Mouse (Mus musculus): ENCODE results near the gene Olfr1491. TPM values are rescaled to one million over a fixed set of nuclear protein-coding genes. Genes with fewer than 3 reads are reported as not detected.

Olfr1491 gene
- not detected for total RNA-seq (2021)

DNA sequence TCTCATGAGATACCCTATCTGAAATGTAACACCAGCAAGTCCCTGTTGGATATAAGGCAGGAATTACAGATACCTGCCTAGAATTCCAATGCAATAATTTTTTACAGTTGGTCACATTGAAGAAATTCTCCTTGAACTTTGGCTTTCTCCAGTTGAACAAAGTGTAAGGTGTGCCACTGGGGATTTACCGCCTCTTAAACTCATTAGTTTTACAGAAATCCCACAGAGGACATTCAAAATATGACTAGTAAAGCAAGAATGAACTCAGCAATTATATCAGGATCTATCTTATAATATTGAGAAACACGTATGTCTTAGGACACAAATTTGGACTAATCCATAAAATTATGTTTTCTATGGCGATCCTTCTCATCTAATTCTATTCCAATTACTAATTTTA, at the start of gene Olfr1491:
TSS of gene Olfr1491 (plus strand) at position 301 of the 400 bp plus-strand sequence.
- DNase-seq = no peak

DNA sequence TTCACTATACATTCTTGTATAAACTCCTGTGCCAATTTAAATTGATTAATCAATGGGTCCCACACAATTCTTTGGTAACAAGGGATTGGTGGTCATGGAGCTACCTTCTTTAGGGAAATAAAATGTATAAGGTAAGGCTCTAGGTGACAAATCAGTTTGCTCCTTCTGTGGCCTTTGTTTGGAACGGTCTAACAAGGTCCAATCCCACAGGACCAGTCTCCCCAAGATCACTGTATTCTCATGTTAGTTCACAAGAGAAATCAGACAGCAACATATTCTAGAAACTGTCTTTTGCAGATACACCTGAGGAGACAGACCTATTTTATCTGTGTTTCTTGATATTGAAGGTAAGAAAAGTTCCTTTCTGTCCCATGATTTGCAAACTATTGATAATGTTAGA, 46.3 kb upstream of the Olfr1491 start, which contains the start of gene Olfr1490:
TSS of gene Olfr1490 (plus strand) at position 301 of the 400 bp plus-strand sequence.
- no peak for DNase-seq

GRCm38 (mm10) chr19:13722978-13723377, 25.9 kb downstream of the Olfr1491 start, which contains the start of gene Olfr1493-ps1:
Gene Olfr1493-ps1 (plus strand): TSS chr19:13723278.
- DNase-seq = no peak

DNA sequence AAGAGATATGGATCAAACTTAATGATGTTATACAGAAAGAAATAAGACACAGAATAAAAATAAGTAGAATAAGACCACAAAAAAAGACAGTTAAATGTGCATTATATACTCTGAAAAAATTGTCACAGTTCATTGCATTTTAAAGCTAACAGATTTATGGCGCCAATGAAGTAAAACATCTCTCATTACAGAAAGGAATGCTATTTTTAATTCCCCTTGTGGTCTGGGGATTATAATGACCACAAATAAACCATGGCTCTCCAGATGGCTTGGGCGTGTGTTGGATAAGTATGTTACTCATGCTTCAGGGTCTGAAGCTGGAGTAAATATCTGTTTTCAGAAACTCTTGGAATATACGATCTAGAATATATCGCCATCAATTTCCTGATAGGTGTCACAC, 42.4 kb downstream of the Olfr1491 start, which contains the start of gene Olfr1494:
TSS of gene Olfr1494 (plus strand) at position 301 of the 400 bp plus-strand sequence.
- no peak for DNase-seq

DNA sequence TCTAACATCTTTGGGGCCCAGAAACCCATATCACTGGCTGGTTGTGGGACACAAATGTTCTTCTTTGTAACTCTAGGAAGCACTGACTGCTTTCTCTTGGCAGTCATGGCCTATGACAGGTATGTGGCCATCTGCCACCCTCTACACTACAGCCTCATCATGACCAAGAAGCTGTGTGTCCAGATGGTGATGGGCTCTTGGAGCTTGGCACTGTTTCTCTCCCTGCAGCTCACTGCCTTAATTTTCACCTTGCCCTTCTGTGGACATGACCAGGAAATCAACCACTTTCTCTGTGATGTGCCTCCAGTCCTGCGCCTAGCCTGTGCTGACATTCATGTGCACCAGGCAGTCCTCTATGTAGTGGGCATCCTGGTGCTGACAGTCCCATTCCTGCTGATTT, 52.3 kb downstream of the Olfr1491 start:
- DNase-seq = no peak

Other genes with a start within 250 kb of the Olfr1491 start
- gene Olfr1472, start 241.2 kb upstream of the Olfr1491 start, total RNA-seq (2021) = not detected
- gene Olfr1474, start 227.7 kb upstream of the Olfr1491 start, total RNA-seq (2021) = not detected
- not detected for gene Olfr1475, start 217.1 kb upstream of the Olfr1491 start, total RNA-seq (2021)
- not detected for gene Olfr1477, start 196.7 kb upstream of the Olfr1491 start, total RNA-seq (2021)
- gene Olfr1480, start 169.4 kb upstream of the Olfr1491 start, total RNA-seq (2021) = not detected
- gene Olfr1484, start 113.8 kb upstream of the Olfr1491 start, total RNA-seq (2021) = not detected
- gene Olfr1487, start 79.9 kb upstream of the Olfr1491 start, total RNA-seq (2021) = not detected
- gene Olfr1489, start 65.6 kb upstream of the Olfr1491 start, total RNA-seq (2021) = not detected
- gene Olfr1490, start 46.2 kb upstream of the Olfr1491 start, total RNA-seq (2021) = not detected
- not detected for gene Olfr1493-ps1, start 26.0 kb downstream of the Olfr1491 start, total RNA-seq (2021)
- gene Olfr1494, start 42.5 kb downstream of the Olfr1491 start, total RNA-seq (2021) = not detected
- not detected for gene Olfr1495, start 67.3 kb downstream of the Olfr1491 start, total RNA-seq (2021)
- not detected for gene Olfr1496, start 80.6 kb downstream of the Olfr1491 start, total RNA-seq (2021)
- not detected for gene Olfr1497, start 100.9 kb downstream of the Olfr1491 start, total RNA-seq (2021)
- gene Olfr1499, start 122.2 kb downstream of the Olfr1491 start, total RNA-seq (2021) = not detected
- gene Olfr1500, start 133.2 kb downstream of the Olfr1491 start, total RNA-seq (2021) = not detected
- gene Olfr1501, start 153.4 kb downstream of the Olfr1491 start, total RNA-seq (2021) = not detected
- not detected for gene Olfr1502, start 164.5 kb downstream of the Olfr1491 start, total RNA-seq (2021)
- not detected for gene Olfr1504, start 200.7 kb downstream of the Olfr1491 start, total RNA-seq (2021)
- not detected for gene Olfr1505, start 216.3 kb downstream of the Olfr1491 start, total RNA-seq (2021)